Mouse (Mus musculus) Patski (cell line): Measurements from ENCODE around the gene Ptprq. TPM values are rescaled to one million over a fixed set of nuclear protein-coding genes. Genes with fewer than 3 reads are reported as not detected.

Experiments used
- ATAC-seq: fragments of 100-300 bp; one replicate; pipeline ENCODE4 v1.8.0; 2021
- CTCF ChIA-PET: fragments of 350-600 bp; sonication (Branson Sonifier 250); formaldehyde crosslinking; loops from one replicate; lab custom pipeline; 2022; ENCODE audit warnings: inconsistent platforms; lab: Charles Lee
- POLR2A ChIA-PET: fragments of 350-600 bp; sonication (Branson Sonifier 250); formaldehyde crosslinking; loops from one replicate; lab custom pipeline; 2022; ENCODE audit warnings: antibody characterized with exemption, inconsistent platforms; lab: Charles Lee
- DNase-seq: peaks from one replicate; pipeline ENCODE4 v3.0.0-alpha.2; 2011; ENCODE audit warnings: low read depth, low spot score
- H3K27me3 ChIP-seq: fragments of 371-371 bp; one replicate; pipeline ENCODE4 v1.5.1; 2021
- CTCF ChIP-seq: fragments of 100-300 bp; IDR thresholded peaks from one replicate; pipeline ENCODE4 v1.5.1; 2021
- in situ Hi-C: fragments of 300-500 bp; cut with MboI; formaldehyde crosslinking; loops from 3 replicates; pipeline ENCODE4 v1.11.1; 2018; ENCODE audit warnings: low pct_unique_long_range_greater_than_20kb, mixed read lengths
- polyA plus RNA-seq: library from polyadenylated mRNA; unstranded; gene quantifications from one replicate; pipeline ENCODE4 v1.2.3, GENCODE M21; 2021

Ptprq gene
- polyA plus RNA-seq, 1 experiment from 2014 or later: 12.3 TPM

- ChIA-PET CTCF (interaction anchor here (1.6 kb wide), 1 partner anchor 17 kb away, joined by 3 read pairs; no protein-coding TSS in a partner anchor), POLR2A (no interaction called here)
- DNase-seq (no peak), ATAC-seq (no peak)
- no peaks in the 10 kb centered on the region for H3K27me3 ChIP-seq
- in situ Hi-C loops: no loop called here
- no peak for TF ChIP-seq CTCF
These were observed 191.1 kb downstream of the Ptprq start for GRCm38 (mm10) chr10:107528758-107529157.

GRCm38 (mm10) chr10:107519216-107519615 is 200.6 kb downstream of the Ptprq start:
- no peak for TF ChIP-seq CTCF
- ChIA-PET CTCF (no interaction called here), POLR2A (no interaction called here)
- DNase-seq: no peak
- no peaks in the 10 kb centered on the region for H3K27me3 ChIP-seq
- ATAC-seq: no peak
- in situ Hi-C loops: no loop called here

- H3K27me3 ChIP-seq: no peaks in the 10 kb centered on the region
- in situ Hi-C loops: no loop called here
- ATAC-seq: no peak
- ChIA-PET CTCF (no interaction called here), POLR2A (interaction anchor here (0.8 kb wide), 1 partner anchor 11 kb away, joined by 3 read pairs; no protein-coding TSS in a partner anchor)
- no peak for TF ChIP-seq CTCF
- no peak for DNase-seq
These were observed 203.2 kb downstream of the Ptprq start for GRCm38 (mm10) chr10:107516641-107517040.

- TF ChIP-seq CTCF: no peak
- CTCF ChIA-PET: no interaction called here
- in situ Hi-C loops: no loop called here
- H3K27me3 ChIP-seq: no peaks in the 10 kb centered on the region
- DNase-seq: no peak
- ATAC-seq: no peak
- POLR2A ChIA-PET: no interaction called here
These were observed 205.1 kb downstream of the Ptprq start for GRCm38 (mm10) chr10:107514735-107515134.

DNA sequence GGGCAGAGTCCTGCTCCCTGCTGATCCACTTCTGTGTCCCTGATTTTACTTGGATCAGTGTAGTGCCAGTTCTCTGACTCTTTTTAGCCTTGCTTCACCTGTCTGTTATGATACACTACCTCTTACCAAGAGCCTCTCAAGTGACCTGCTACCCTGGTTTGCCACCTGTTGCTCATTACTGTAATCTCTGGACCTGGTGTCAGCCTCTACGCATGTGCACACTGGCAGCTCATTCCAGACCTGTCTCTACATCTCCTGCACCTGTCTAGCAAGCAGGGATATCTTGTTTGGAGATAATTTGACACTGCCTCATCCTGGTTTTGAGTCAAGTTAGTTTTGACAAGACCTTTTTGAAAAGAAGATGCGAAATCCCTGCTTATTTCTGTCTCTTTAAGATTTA is 213.5 kb downstream of the Ptprq start:
- CTCF ChIA-PET: no interaction called here
- no peak for TF ChIP-seq CTCF
- DNase-seq (no peak), ATAC-seq (no peak)
- POLR2A ChIA-PET: no interaction called here
- no peaks in the 10 kb centered on the region for H3K27me3 ChIP-seq
- in situ Hi-C loops: no loop called here

GRCm38 (mm10) chr10:107503430-107503829 is 216.4 kb downstream of the Ptprq start:
- in situ Hi-C loops: no loop called here
- no peaks in the 10 kb centered on the region for H3K27me3 ChIP-seq
- ATAC-seq (no peak), DNase-seq (no peak)
- no peak for TF ChIP-seq CTCF
- ChIA-PET CTCF (interaction anchor here (0.5 to 1.2 kb wide), 2 partner anchors 23 to 121 kb away, joined by 3 read pairs; no protein-coding TSS in a partner anchor), POLR2A (no interaction called here)

DNA sequence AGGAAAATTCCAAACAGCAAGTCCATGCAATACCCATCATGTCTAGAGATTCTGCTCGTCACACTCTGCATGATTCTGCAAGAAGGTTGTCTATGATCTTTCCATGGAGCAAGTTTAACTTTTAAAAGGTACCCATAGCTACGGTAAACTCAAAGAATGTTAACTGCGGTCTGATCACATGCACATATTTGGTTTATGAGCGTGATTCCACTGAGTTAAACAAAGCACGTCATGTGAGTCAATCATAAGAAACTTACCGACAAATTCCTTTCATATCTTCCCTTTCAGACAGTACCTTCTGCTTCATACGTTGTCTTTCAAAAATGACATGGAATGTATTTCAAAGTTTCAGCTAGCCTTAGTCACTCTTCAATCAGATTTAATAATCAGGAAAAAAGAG is 217.7 kb downstream of the Ptprq start:
- H3K27me3 ChIP-seq: no peaks in the 10 kb centered on the region
- ATAC-seq: peak; percentile 39
- ChIA-PET POLR2A (no interaction called here), CTCF (no interaction called here)
- in situ Hi-C loops: no loop called here
- no peak for TF ChIP-seq CTCF
- no peak for DNase-seq

DNA sequence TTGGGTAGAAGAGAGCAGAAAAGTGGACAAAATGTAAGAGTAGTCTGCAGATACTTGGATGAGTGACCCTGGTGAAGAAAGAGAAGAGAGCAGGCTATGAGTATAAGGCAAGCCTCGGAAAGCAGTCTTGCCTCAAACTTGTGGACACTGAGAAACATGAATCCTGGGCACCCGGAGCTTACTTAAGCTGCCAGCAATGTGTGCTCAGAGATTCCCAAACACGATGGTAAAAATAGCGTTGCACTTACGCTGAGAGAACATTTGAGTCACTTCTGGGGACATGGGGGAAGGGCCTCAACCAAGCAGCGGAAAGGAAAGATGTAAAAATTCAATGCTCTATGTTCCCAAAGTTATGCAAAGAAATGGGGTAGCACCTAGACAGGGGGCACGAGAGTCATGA is 220.2 kb downstream of the Ptprq start:
- CTCF ChIA-PET: no interaction called here
- POLR2A ChIA-PET: no interaction called here
- DNase-seq (no peak), ATAC-seq (no peak)
- TF ChIP-seq CTCF: no peak
- no peaks in the 10 kb centered on the region for H3K27me3 ChIP-seq
- in situ Hi-C loops: no loop called here

- POLR2A ChIA-PET: no interaction called here
- no peaks in the 10 kb centered on the region for H3K27me3 ChIP-seq
- no peak for TF ChIP-seq CTCF
- ATAC-seq: no peak
- in situ Hi-C loops: no loop called here
- no peak for DNase-seq
- CTCF ChIA-PET: no interaction called here
These were observed 223.4 kb downstream of the Ptprq start for GRCm38 (mm10) chr10:107496402-107496801.

DNA sequence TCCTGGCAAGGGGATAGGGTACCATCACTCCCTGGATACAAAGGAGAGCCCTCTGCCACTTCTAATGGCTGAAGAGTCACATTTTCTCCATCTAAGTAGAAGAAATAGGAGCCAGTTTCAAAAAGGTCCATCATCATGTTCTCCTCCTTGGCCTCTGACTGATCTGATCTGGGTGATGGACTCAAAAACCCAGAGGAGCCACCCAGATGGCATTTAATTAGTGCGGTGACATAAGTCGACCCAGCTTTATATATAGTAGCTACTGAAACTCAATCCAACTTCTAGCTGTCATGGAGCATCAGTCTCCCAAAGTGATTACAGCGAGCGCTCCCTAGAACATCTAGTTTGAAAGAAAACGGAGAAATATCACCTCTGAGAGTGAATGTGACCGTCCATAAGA is 225.3 kb downstream of the Ptprq start, which contains the start of gene Myf6:
Gene Myf6 (minus strand): TSS at position 170 of the 400 bp plus-strand sequence.
- no peak for TF ChIP-seq CTCF
- ChIA-PET POLR2A (no interaction called here), CTCF (no interaction called here)
- in situ Hi-C loops: no loop called here
- no peak for ATAC-seq
- no peaks in the 10 kb centered on the region for H3K27me3 ChIP-seq
- DNase-seq: no peak

GRCm38 (mm10) chr10:107493580-107494474 is 226.0 kb downstream of the Ptprq start:
- DNase-seq (no peak), ATAC-seq (no peak)
- CTCF ChIA-PET: no interaction called here
- in situ Hi-C loops: no loop called here
- H3K27me3 ChIP-seq: no peaks in the 10 kb centered on the region
- TF ChIP-seq CTCF: no peak
- POLR2A ChIA-PET: interaction anchor here (0.6 kb wide), 1 partner anchor 138 kb away, joined by 4 read pairs; no protein-coding TSS in a partner anchor
